Mouse (Mus musculus): ENCODE measurements at regions not wholly inside any gene's neighbourhood (a gene's known extent, or its start where the extent isn't known, plus 50 kb on each side); places are given as distances from the start of the nearest gene placed in this dataset.
A peak's percentile ranks its signal among the peaks of the same experiment; 100 is the strongest.

GRCm38 (mm10) chr11:113107966-113108699 is 326.1 kb downstream of the Sox9 start:
- no peak for ATAC-seq (ENCODE audit: low FRiP score, low read depth)
- Histone ChIP-seq H3K4me1 (peaks cover 44% of the 10 kb centered on the region), H3K4me3 (no peak overlapping the region), H3K27ac (no peak overlapping the region), H3K9me3 (no peaks in the 10 kb centered on the region), H3K4me2 (replicated peaks) (no peak overlapping the region), H3K36me3 (no peaks in the 10 kb centered on the region), H3K9ac (no peak overlapping the region), H3K27me3 (no peaks in the 10 kb centered on the region)
- WGBS: 58% methylated on average over 10 of the region's 10 CpGs

- no peak for ATAC-seq (ENCODE audit: low FRiP score, low read depth)
- Histone ChIP-seq H3K4me1 (peaks cover 53% of the 10 kb centered on the region), H3K9me3 (no peaks in the 10 kb centered on the region), H3K27ac (no peak overlapping the region), H3K9ac (no peak overlapping the region), H3K4me3 (no peak overlapping the region), H3K4me2 (replicated peaks) (no peak overlapping the region), H3K36me3 (no peaks in the 10 kb centered on the region), H3K27me3 (no peaks in the 10 kb centered on the region)
- WGBS: 88% methylated on average over 4 of the region's 4 CpGs
Measured at GRCm38 (mm10) chr11:113109096-113109495, 327.1 kb downstream of the Sox9 start.

DNA sequence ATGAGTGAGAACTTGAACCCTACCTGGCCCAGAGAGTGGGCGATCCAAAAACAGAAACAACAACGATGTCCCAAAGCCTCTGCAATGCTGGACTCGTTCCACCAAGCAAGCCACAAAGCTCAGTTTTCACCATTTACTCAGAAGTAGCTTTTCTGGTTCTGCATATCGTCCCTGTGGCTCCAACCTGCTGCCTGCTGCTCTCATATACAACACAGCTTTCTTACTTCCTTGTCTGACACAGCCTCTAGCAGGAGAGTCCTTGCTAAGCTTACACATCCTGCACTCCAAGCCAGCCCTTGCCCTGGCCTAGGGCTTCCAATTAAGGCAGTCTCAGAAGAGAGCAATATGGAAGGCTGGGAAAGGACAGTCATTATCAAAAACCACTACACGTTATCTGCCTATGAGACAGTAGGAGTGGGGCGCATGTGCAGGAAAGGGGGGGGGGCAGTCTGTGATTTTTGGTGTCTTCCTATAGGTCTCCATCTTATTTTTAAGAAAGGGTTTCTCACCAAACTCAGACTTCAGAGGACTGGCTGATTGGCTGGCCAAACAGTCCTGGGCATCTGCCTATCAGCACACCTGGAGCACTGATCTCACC is 331.3 kb downstream of the Sox9 start:
- peaks cover 29% of the 10 kb centered on the region for H3K4me1 ChIP-seq
- H3K4me3 ChIP-seq: no peak overlapping the region
- H3K9me3 ChIP-seq: no peaks in the 10 kb centered on the region
- no peak overlapping the region for H3K27ac ChIP-seq
- H3K36me3 ChIP-seq: no peaks in the 10 kb centered on the region
- WGBS: 70% methylated on average over 6 of the region's 6 CpGs
- no peak overlapping the region for H3K9ac ChIP-seq
- no peak overlapping the region for H3K4me2 ChIP-seq (replicated peaks)
- no peak for ATAC-seq (ENCODE audit: low FRiP score, low read depth)
- no peaks in the 10 kb centered on the region for H3K27me3 ChIP-seq

GRCm38 (mm10) chr11:113117179-113117898 is 335.3 kb downstream of the Sox9 start:
- 89% methylated on average over 9 of the region's 9 CpGs for WGBS
- no peaks in the 10 kb centered on the region for H3K36me3 ChIP-seq
- peaks cover 45% of the 10 kb centered on the region for H3K4me1 ChIP-seq
- no peak for ATAC-seq (ENCODE audit: low FRiP score, low read depth)
- H3K9ac ChIP-seq: no peak overlapping the region
- H3K4me3 ChIP-seq: no peak overlapping the region
- H3K27ac ChIP-seq: no peak overlapping the region
- no peaks in the 10 kb centered on the region for H3K27me3 ChIP-seq
- H3K9me3 ChIP-seq: no peaks in the 10 kb centered on the region
- no peak overlapping the region for H3K4me2 ChIP-seq (replicated peaks)

DNA sequence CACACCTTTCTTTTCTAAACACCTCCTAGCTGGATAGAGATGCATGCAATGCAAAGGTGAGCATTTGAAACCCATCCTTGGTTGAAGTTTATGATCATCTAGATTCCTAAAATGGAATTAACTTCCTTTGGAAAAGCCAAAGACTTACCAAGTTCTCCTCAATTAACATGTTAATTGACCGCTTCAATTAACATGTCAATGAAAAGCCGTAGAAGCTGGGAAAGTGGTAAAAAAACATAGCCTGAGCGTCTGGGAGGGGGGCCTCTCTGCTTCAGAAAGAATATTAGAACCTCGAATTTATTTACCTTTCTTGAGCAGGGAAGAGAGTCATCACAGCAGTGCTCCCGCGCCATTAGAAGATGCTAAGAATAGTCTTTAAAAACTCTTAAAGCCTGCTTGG is 338.5 kb downstream of the Sox9 start:
- peak overlapping the region; percentile 48 for H3K4me2 ChIP-seq (replicated peaks)
- peaks cover 4% of the 10 kb centered on the region; the same call in 1 of the 2 replicates for H3K36me3 ChIP-seq
- WGBS: 24% methylated on average over 6 of the region's 6 CpGs
- H3K9ac ChIP-seq: no peak overlapping the region
- no peaks in the 10 kb centered on the region for H3K27me3 ChIP-seq
- no peak overlapping the region for H3K4me3 ChIP-seq
- H3K4me1 ChIP-seq: peaks cover 32% of the 10 kb centered on the region
- peak; percentile 6; the same call in 1 of the 2 replicates for ATAC-seq (ENCODE audit: low FRiP score, low read depth)
- H3K27ac ChIP-seq: peak overlapping the region; percentile 84
- H3K9me3 ChIP-seq: no peaks in the 10 kb centered on the region

GRCm38 (mm10) chr11:113121307-113121706 is 339.3 kb downstream of the Sox9 start:
- Histone ChIP-seq H3K27ac (peak overlapping the region; percentile 84), H3K9me3 (no peaks in the 10 kb centered on the region), H3K4me3 (no peak overlapping the region), H3K27me3 (no peaks in the 10 kb centered on the region), H3K9ac (no peak overlapping the region; the same call in 1 of the 2 replicates), H3K4me2 (replicated peaks) (peak overlapping the region; percentile 48), H3K36me3 (peaks cover 7% of the 10 kb centered on the region; the same call in 1 of the 2 replicates), H3K4me1 (peaks cover 36% of the 10 kb centered on the region)
- WGBS: 18% methylated on average over 12 of the region's 12 CpGs
- peak; percentile 67 for ATAC-seq (ENCODE audit: low FRiP score, low read depth)

- 20% methylated on average over 9 of the region's 9 CpGs for WGBS
- Histone ChIP-seq H3K4me3 (no peak overlapping the region), H3K4me2 (replicated peaks) (peak overlapping the region; percentile 48), H3K36me3 (peaks cover 7% of the 10 kb centered on the region; the same call in 1 of the 2 replicates), H3K9ac (no peak overlapping the region), H3K9me3 (no peaks in the 10 kb centered on the region), H3K27me3 (no peaks in the 10 kb centered on the region), H3K4me1 (peaks cover 37% of the 10 kb centered on the region), H3K27ac (peak overlapping the region; percentile 84)
- ATAC-seq (ENCODE audit: low FRiP score, low read depth): no peak
Measured at GRCm38 (mm10) chr11:113122137-113122536, 340.1 kb downstream of the Sox9 start.

GRCm38 (mm10) chr11:113122964-113123363 is 340.9 kb downstream of the Sox9 start:
- H3K9me3 ChIP-seq: no peaks in the 10 kb centered on the region
- H3K27me3 ChIP-seq: no peaks in the 10 kb centered on the region
- peaks cover 7% of the 10 kb centered on the region; the same call in 1 of the 2 replicates for H3K36me3 ChIP-seq
- 60% methylated on average over 2 of the region's 2 CpGs for WGBS
- H3K4me2 ChIP-seq (replicated peaks): no peak overlapping the region
- peaks cover 40% of the 10 kb centered on the region for H3K4me1 ChIP-seq
- H3K27ac ChIP-seq: no peak overlapping the region
- H3K4me3 ChIP-seq: no peak overlapping the region
- H3K9ac ChIP-seq: no peak overlapping the region
- ATAC-seq (ENCODE audit: low FRiP score, low read depth): no peak

DNA sequence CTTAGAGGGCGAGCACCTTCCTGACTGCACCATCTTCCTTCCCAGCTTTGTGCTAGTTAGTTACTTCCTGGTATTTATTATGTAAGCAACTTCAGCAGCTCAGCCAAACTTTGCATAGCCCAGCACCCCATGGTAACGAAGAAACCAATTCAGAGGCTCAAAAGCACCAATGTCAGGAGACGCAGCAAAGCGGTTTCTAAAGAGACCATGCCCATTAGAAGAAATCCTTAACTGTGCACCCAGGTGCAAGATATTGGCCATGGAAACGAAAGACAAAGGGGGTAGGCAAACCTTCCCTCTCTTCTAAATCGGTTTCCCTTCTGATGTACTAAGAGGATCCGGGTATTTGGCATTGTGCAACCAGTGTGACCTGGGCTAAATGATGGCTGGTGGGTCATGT is 343.8 kb downstream of the Sox9 start:
- ATAC-seq (ENCODE audit: low FRiP score, low read depth): no peak
- H3K9ac ChIP-seq: no peak overlapping the region
- peaks cover 30% of the 10 kb centered on the region for H3K4me1 ChIP-seq
- no peak overlapping the region for H3K4me2 ChIP-seq (replicated peaks)
- 84% methylated on average over 7 of the region's 7 CpGs for WGBS
- no peak overlapping the region for H3K4me3 ChIP-seq
- H3K27me3 ChIP-seq: no peaks in the 10 kb centered on the region
- peaks cover 24% of the 10 kb centered on the region; the same call in 1 of the 2 replicates for H3K36me3 ChIP-seq
- H3K9me3 ChIP-seq: no peaks in the 10 kb centered on the region
- H3K27ac ChIP-seq: no peak overlapping the region

DNA sequence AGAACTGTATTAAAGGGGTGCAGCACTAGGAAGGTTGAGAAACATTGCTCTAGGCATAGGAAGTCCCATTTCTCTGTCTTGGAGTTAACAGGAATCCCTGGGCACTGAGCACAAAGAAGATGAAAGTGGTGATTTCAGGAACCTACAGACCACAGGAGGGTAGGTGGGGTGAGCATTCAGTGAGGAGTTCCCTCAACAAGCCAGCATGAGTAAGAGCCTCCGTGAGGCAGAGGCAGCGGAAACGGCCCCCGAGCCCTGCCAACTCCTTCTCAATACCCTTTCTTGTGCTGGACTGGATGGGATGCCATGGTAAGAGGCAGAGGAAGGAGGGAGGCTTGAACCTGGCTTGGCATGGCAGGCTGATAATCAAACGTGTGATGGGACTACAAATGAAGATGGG is 347.2 kb downstream of the Sox9 start:
- Histone ChIP-seq H3K27me3 (no peaks in the 10 kb centered on the region), H3K4me1 (peaks cover 23% of the 10 kb centered on the region), H3K9ac (no peak overlapping the region), H3K36me3 (peaks cover 26% of the 10 kb centered on the region; the same call in 1 of the 2 replicates), H3K4me2 (replicated peaks) (no peak overlapping the region), H3K9me3 (no peaks in the 10 kb centered on the region), H3K27ac (no peak overlapping the region), H3K4me3 (no peak overlapping the region)
- WGBS: 97% methylated on average over 5 of the region's 5 CpGs
- ATAC-seq (ENCODE audit: low FRiP score, low read depth): no peak

- peaks cover 26% of the 10 kb centered on the region; the same call in 1 of the 2 replicates for H3K36me3 ChIP-seq
- 97% methylated on average over 7 of the region's 7 CpGs for WGBS
- no peak overlapping the region for H3K4me3 ChIP-seq
- H3K27me3 ChIP-seq: no peaks in the 10 kb centered on the region
- H3K27ac ChIP-seq: no peak overlapping the region
- H3K9me3 ChIP-seq: no peaks in the 10 kb centered on the region
- no peak overlapping the region for H3K9ac ChIP-seq
- no peak overlapping the region for H3K4me2 ChIP-seq (replicated peaks)
- ATAC-seq (ENCODE audit: low FRiP score, low read depth): no peak
- H3K4me1 ChIP-seq: peaks cover 23% of the 10 kb centered on the region
Measured at GRCm38 (mm10) chr11:113129975-113130374, 348.0 kb downstream of the Sox9 start.
